Mouse (Mus musculus) common myeloid progenitor, adult 5-6 weeks (primary cell): ENCODE results near the gene Dnah6. TPM values are rescaled to one million over a fixed set of nuclear protein-coding genes. Genes with fewer than 3 reads are reported as not detected.
A peak's percentile ranks its signal among the peaks of the same experiment; 100 is the strongest.

Experiments used
- ATAC-seq: replicated peaks from 2 replicates; pipeline ENCODE4 v1.8.0; 2016; ENCODE audit warnings: low read depth, mild to moderate bottlenecking, moderate TSS enrichment, inconsistent platforms; ENCODE audit not compliant: poor library complexity, severe bottlenecking
- total RNA-seq: library from RNA; stranded (forward); fragments of 200-1000, 187-1606 nt; gene quantifications from 2 replicates; pipeline ENCODE4 v1.2.3, GENCODE M21; 2017

The Dnah6 gene
- total RNA-seq, 1 experiment from 2014 or later = under 0.01 TPM

DNA sequence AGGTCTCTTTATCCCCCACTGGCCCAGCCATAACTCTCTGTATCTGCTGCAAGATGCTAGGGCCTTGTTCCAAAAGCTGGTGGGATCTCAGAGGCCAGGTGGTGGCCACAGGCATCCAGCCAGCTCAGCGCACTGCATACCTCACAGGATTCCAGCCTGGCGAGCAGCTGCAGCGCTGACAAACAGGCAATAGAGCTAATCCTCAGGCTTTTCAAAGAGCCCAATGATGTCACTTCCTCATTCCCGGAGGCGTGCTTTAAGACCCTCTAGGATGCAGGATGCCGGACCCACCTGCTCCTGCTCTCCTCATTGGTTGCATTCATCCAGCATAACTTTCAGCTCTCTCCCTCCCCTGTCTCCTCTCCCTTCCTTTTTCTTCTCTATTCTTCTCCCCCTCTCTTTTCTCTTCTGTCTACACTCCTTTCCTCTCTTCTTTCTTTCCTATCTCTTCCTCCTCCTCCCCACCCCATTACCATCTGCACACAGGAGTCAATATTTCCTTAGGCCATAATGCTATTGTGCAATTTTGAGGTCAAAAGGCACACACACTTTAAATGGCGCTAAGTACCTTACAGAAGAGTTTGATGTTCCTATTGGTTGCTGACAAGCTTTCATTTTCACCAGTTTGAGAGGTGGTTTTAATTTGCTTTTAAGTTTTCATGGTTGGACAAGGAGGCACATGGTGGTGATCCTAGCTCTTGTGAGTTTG, 232.3 kb downstream of the Dnah6 start:
- peak; percentile 34 for ATAC-seq

DNA sequence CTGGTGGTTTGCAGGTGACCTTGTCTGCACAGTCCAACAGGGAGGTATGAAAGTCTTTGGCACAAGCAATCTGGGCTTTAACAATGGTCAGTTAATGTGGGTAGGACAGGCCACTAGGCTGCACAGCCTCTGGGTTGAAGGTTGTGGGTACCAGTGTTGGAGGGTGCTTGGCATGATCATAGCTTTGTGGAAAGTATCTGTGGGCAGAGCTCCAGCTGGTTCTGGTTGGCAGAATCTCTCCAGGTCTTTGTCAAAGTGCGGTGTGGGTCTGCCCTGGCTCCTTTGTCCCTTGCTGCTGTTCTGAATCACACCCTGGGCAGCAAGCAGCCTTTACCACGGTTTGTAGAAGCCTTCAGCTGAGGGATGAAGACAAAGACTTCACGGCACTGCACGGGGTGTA, 238.9 kb downstream of the Dnah6 start:
- no peak for ATAC-seq

DNA sequence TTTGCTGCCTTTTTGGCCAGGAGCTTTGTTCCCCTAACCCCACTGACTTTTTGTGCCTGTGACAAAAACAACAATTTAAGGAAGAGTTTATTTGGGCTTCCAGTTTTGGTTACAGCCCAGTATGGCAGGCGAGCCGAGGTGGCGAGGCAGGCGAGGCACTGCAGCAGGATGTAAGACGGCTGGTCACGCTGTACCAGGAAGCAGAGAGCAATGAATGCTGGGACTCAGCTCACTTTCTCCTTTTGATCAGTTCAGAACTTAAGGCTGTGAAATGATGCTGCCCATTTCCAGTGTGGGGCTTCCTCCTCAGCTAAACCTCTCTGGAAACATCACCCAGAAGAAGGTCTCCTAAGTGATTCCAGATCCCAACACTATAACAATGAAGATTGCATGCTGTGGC, 239.6 kb downstream of the Dnah6 start:
- no peak for ATAC-seq

DNA sequence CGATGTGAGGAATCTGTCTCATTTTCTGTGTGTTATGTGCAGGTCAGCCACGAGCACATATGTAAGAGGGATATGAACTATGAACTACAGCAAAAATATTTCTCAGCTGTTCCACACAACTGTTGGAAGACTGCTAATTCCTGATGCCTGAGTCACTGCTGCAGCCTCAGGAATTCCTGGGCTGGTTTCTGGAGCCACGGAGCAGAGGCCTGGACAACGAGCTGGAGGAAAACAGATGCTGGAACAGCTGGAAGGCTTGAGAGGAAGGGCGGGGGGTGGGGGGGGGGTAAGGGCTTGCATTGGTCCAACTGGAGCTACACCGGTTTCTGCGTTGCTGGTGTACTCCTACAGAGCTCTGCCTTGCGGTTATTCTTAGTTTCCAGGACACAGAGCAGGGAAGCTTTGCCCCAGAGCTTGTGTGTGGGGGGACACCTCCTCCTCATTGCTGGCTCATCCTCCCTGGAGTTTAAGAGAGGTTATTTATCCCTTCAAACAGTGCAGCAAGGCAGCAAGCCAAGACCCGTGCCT, 240.3 kb downstream of the Dnah6 start:
- no peak for ATAC-seq

DNA sequence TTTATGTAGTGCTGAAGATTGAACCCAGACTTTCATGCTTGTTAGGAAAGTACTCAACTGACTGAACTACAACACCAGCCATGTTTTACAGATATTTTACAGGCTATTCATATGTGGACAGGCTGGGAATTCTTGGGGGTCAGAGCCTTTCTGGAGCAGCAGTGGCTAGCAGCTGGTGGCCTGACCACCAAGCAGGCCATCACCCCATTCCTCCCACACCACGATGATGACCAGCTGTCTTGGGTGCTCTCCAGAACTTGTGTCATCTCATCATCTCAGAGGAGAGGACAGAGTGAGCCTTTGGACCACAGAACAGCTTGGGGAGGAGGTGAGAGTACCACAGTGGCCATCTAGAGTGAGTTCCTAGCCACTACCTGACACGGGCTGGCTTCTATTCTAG, 244.6 kb downstream of the Dnah6 start:
- ATAC-seq = no peak

DNA sequence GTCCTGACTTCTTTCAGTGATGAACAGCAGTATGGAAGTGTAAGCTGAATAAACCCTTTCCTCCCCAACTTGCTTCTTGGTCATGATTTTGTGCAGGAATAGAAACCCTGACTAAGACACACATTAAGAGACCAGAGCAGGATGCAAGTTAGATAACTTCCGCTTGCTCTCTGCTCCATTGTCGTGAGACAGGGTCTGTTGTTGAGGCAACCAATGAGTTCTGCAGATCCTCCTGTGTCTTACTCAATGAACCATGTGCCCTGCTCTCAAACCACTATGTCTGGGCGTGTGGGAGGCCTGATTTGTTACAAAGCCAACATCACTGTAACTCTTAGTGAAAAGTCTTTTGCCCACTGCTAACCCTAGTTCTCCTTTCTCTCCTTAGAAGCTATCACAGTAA, 250.4 kb downstream of the Dnah6 start:
- no peak for ATAC-seq

DNA sequence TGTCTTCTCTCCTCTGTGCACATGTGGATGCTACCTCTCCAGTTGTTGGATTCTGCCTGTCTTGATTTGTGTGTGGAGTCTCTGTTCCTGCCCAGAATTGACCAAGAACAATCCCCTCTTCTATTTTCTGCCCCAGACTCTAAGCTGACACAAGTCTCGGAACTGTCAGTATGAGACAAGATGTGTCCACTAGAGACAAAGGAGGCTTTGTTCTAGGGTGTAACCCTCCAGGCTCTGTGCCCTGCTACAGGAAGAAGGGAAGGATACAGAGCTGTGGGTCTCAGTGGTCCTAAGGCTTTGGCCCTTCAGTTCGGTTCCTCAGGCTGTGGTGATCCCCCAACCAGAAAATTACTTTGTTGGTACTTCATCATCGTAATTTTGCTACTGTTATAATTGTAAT, 251.7 kb downstream of the Dnah6 start:
- ATAC-seq = no peak

Other genes starting within 250 kb of the Dnah6 start
- 104 and 105 TPM in 2 replicates for gene Suclg1, start 26.7 kb upstream of the Dnah6 start, total RNA-seq
- gene 4931417E11Rik, start 248.0 kb upstream of the Dnah6 start, total RNA-seq = not detected in 2 replicates